Mouse (Mus musculus): ENCODE data around the gene Usp35.

Gene Usp35

DNA sequence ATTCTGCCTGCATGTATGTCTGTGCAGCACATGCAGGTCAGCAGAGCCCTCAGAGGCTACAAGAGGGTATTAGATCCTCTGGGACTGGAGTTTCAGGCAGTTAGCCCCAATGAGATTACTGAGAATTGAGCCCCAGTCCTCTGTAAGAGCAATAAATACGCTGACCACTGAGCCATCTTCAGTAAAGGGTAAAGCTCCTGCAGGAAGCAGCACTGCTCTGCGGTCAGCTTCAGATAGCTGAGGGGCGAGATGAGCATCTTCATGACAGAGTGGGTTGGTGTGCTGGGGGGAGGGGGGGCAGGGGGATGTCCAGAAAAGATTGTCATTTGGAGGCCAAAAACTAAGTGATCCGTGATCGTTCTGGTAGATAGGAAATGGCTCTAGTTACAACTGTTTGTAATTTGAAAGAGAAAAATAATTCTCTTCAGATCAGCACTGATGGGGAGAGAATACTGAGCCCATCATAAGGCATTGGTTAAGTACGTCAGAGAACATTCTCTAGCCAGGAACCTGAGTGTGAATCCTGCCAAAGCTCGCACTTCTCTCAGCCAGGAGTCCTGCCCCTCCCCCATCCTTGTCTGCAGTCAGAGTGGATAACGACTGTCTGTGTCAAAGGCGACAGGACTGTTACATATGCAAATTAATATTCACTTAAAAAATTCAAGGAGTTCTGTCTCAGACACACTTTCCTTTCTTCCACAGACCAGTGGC lies 14.4 kb upstream of the Usp35 start:
- DNase-seq, result peak; percentile 1

DNA sequence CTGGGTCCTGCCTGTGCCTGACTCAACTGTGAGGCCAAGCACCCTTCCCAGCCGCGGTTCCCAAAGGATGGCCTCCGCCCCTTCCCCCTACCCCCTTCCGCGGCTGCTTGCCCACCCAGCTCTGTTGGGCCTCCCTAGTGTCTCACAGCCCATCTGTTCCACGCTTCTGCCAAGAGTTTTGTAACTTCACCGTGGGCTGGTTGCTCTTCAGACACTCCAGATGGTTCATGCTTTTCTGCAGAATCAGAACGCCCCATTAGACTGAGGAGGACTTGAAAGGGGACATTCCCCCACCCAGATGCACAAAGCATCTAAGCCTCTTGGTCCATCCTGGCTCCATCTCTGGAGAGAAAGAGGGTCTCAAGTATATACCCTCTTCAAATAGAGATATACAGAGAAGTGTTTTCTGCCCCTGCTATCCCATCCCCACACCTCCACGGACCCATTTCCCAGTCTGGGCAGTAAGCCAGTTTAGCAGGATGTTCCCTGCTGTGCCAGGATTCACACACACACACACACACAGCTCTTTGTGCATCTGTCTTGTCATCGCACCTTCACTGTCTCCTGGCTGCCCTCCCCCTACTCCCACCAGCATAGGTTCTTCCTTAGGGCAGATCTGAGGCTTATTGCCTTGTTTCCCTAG lies 13.5 kb upstream of the Usp35 start:
- DNase-seq, result peak; percentile 88

DNA sequence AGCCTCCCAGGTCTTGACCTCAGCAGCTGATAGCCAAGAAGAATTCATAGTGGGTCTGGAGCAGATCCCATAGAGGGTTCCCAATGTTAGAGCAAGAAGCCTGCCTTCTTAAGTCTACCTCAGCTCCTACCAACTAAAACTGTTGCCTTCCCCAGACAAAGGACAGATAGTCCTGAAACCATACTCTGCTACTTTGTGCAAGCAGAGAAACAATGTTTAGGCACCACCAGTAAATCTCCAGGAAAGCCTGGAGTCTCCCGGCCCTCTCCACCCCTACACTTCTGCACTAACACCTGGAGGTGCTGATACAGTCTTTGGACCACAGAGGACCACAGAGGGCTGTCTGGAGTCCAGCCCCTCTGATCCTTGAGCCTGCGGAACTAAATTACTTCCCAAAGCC lies 12.8 kb upstream of the Usp35 start:
- DNase-seq, result no peak

DNA sequence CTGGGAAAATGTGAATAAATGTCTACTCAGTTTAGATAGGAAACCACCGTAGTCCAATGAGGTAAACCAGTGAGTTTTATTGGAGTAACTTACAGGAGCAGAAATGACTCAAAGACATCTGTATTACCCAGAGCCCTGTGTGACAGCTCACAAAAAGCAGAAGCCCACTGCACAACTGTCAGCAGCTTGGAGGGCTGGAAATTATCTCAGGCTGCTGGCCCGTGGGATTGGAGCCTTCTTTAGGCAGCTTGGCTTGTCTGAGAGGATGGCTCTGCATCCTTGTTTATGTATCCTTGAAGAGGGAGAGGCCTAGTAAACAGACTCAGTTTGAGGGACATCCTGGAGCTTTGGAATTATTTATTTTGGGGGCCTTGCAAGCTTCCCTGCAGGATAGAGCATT lies 11.1 kb upstream of the Usp35 start:
- no peak for DNase-seq

DNA sequence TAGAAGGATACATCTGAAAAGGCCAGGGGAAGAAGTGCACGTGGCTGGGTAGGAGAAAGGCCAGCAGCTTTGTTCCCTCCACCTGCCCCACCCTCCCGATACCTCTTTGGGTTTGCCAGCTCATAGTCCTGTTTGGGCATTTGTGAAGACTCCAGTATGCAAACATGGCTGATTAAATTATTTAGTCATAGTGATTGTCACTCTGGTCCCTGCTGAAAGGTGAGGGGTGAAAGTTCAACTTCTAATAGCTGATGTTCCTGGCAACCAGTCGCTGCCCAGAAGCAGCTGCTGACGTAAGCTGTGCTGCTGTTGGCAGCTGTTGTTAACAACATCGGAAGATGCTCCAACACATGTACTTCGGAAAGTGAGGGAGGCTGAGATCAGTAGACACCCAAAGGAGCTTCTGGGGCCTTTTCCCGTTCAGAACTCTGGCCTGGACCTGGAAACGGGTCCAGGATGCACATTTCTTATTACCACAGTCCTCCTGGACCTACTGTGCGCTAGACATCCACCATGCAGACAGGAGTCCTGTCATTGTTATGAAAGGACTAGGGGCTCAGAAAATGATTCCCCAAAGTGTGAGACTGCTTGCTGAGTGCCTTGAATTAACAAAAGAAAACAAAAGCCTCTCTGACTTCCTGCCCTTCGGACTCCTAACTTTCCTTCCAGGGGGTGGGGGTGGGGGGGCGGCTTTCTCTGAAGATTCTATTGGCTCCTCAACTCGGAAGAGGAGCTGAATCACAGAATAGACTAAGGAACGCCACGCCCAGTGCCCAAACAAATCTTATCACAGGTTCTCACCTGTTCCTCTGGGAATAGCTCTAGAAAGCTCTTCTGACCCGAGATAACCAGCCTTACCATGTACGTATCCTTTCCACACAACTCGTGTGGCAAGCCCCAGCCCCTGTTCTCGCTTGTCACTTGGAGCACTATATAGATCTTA lies 9.4 kb upstream of the Usp35 start:
- no peak for DNase-seq

DNA sequence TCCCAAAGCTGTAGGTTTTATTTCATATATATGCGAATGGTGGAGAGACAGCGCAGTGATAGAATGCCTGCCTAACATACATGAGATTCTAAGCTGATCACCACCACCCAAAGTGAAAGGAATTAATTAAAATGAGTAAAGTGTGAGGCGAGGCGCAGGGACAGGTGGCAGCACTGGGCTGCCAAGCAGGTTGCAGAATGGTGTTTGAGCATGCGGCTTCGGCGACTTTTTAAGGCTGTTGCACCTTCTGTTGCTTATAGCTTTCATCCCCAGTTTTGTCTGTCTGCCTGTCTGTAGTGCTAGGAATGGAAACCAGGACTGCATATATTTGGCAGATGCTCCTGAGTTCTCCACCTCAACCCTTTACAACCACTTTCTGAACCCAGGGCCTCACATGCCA lies 7.8 kb upstream of the Usp35 start:
- DNase-seq, result peak; percentile 56

DNA sequence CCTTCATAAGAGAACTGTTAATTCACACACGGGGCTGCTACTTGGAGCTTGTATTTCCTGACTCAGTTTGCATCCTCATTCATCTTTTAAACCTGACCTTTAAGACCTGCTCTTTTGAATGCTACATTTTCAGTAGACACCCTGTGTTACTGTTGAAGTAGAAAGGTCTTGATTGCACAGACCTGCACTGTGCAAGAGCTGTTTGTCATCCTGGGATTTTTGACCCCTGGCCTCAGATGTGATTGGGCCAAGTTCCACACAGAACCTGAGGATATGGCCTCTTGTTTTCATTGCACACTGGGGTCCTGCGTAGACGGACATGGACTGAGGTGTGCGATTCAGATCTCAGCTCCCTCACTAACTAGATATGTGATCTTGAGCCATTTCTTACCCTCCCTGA lies 6.8 kb upstream of the Usp35 start:
- no peak for DNase-seq

DNA sequence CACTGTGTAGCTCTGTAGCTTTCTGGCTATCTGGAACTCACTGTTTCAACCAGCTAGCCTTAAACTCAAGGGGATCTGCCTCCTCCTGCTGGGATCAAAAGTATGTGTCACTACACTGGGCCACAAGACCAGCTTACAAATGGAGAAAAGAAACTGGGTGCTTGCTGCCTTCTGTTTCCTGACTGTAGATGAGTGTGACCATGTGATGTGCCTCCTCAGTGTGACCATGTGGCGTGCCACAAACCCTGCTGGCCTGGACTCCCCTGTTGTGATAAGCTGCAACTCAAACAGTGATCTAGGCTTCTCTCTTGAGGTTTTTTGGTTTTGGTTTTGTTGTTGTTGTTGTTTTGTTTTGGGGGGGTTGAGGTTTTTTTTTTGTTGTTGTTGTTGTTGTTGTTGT lies 4.9 kb upstream of the Usp35 start:
- DNase-seq, result peak; percentile 74

DNA sequence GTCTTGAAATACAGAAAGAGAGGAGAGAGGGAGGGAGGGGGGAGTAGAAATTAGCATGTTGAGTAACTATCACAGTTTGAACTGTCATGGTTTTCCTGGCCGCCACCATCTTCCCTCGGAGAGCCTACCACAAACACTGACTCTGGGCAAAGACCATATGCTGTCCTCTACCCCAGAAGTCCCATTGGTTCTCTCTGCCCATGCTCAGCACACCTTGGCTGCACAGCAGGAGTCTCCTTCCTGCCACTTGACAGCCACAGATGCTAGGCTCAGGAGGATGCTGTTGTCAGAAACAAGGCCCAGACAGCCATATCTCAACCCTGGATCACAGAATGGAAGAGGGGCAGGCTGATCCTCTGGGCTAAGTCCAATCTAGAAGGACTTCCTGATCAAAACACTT lies 2.6 kb upstream of the Usp35 start:
- DNase-seq, result no peak

DNA sequence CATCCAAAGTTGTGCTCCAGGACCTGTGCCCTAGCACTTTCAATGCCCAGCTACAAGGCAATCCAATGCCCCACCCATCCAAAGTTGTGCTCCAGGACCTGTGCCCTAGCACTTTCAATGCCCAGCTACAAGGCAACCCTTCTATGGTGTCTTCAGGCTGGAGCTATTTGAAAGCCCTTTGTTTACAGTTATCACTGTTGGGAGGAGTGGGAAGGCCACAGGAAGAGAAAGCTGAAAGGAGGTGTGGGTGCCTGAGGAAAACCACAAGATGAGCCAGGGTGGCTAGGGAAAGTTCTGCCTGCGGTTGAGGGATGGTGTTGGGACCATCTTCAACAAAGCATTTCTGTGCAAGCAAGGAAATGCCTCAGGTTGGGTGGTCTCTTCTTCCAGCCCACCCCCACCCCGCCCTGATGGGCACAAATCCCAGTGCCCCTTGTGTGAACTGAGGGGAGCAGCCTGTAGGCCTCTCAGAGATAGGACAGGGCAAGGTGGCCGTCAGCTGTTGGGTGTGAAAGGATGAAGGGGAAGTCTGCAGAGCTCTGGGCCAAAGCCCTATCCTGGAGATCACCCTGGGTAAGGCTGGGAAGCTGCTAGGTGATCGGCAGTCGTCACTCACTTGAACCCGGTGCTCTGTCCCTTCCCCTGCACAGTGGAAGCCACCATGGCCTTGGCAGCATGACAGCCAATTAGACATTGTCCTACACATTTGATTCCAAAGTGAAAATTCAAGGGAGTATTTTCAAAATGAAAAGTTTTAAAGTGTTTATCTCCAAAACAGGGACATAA lies 1.5 kb upstream of the Usp35 start:
- no peak for DNase-seq

DNA sequence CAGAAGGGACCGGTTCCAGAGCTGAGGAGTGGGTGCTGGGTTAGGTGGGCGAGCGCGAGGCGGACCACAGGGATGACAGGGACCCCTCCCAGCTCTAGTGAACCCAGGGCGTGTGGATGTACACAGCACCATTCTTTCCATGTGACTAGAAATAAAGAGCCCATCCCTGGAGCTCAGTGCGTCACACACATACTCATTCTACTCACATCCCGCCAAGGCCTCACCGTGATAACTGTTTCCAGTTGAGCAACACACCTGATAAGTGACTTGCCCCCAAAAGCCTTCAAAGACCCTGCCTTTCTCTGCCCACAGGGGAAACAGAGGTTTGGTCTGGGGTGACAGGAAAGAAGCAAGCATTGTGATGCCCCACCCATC lies 834 bp upstream of the Usp35 start:
- no peak for DNase-seq

DNA sequence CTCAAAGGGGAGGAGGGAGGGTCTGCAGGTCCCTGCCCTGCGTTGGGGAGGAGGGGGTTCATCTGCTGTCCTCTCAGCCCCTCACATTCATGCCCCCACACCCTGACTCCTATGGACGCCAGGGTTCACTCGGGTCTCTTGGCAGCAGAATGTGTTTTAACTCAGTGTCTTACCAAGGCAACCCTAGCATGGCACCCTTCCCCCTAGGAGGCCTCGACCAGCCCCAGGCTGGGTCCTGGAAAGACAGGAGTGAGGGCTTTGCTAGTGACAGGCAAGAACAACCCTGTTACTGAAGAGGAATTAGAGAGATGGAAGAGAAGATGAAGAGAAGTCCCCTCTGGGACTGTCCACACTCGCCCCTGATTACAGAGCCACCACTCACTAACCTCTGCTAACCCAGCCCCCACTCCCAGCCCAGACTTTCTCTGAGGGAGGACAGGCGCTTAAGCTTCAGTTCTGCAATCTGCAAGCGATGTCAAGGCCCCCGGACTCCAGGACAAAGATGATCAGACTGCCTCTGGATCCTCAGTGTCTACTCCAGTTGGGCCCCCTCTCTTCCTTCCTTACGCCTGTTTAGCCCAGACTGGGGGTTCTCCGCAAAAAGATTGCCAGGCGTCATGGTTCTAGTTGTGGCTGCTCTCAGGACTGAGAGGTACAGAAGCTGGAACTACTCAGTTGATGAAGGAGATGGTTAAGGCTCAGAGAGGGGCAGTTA lies 732 bp downstream of the Usp35 start:
- DNase-seq, result no peak

DNA sequence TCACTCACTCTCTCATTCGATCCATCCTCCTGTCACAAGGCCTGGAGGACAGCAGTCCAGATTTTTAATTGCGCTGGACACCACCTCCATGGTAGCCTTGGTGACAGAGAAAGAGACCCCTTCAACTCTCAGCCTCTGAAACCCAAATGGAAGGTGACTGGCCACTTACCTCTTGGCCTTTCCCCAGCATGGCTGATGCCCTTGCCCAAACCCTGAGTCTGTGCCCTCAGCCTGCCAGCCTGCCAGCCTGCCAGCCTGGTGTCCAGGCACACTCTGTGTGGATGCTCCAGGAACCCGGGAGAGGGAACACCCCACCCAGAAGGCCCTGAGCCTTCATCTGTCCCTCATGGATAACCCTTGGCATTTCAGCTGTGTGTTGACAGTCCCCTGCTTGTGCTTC lies 2.1 kb downstream of the Usp35 start:
- DNase-seq, result no peak

DNA sequence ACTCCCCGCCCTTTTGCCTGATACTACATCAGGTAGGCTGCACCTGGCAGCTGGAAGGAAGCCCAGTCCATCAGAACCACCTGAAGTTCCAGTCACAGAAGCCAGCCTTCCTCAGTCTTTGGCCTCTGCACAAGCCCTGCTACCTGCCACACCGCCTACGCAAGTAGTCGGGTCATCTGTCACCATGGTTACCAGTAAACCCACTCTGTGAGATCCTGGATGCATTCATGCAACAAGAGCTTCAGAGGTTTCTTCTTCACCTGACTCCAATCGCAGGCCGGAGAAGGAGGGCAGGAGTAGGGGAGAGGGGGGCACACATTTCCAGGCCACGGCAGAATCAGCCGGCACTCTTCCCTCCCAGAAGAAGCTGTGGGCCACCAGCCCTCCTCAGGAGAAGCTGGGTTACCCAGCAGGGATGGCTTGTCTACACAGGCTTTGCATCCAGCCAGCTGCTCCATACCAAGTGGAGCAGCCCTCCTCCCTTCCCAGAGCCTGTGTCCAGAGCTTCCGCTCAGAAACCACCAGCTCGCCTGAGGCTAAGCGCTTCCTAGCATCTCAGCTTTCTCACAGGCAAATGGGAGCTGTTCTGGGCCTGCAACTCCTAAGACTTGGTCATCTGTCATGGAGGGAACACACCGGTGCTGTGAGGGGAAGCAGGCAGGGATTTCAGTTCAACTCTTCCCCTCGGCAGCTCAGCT lies 2.8 kb downstream of the Usp35 start:
- no peak for DNase-seq

DNA sequence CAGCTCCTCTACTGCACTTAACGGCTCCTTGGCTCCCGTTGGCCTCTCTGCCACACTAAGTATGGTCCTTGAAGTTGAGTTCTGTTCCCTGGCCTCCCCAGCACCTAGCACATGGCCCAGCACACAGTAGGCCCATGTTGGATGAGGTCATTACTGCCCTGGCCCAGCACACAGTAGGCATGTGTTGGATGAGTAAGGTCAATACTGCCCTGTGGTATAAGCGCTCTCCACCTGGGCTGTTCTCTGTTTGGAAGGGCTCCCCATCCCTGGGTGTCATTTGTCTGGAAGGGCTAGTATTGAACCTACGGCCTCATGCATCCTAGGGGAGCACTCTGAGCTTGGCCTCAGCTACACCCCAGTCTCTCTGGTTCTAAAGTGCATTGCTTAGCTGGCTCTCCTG lies 4.4 kb downstream of the Usp35 start:
- DNase-seq, result no peak

DNA sequence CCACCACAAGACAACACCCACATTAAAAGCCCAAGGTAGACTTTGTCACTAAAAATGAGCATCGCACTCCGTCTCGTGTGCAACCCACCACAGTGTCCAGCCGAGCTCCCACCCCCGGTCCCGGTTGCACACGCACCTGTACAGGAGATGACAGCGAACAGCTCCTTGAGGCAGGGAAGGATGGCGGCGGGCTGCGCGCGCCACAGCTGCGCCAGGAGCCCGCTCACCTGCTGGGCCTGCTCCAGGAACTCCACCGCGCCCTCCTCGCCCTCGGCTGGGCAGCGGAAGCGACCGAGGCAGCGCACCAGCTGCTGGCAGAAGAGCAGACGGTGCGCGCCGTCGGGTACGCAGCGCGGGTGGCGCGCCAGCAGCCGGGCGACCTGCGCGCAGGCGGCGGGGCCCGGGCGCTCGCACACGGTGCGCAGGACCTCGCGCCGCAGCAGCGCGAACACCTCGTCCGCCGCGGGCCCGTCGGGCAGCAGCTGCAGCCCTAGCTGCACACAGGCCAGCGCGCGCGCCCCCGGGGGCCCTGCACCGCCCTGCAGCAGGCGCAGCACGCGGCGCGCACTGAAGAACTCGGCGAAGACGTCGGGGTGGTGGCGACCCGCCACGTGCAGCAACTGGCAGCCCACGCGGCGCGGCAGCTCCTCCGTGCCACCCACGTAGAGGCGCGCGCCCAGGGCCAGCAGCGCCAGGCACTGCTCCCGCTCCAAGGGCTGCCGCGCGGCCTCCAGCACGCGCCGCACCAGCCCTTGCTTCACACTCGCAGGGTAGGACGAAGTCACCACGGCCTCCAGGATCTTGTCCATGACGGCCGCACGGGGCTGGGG lies 6.4 kb downstream of the Usp35 start:
- no peak for DNase-seq

DNA sequence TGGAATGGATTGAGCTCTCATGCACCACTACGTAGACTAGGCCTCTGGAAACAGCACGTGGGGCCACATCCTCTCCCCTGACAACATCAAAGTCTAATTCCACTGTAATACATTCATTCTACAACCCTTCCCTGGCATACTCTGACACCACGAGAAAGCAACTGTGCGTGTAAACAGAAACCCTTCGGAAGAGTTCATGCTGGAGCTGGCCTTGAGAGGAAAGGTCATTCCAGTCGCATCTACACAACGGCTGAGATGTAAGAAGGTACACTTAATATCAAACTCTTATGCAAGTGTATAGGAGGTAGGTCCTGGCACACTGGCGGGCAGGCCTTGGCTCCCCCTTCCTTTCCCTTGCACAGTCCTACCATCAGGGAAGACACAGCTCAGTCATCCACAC lies 7.5 kb downstream of the Usp35 start:
- no peak for DNase-seq

DNA sequence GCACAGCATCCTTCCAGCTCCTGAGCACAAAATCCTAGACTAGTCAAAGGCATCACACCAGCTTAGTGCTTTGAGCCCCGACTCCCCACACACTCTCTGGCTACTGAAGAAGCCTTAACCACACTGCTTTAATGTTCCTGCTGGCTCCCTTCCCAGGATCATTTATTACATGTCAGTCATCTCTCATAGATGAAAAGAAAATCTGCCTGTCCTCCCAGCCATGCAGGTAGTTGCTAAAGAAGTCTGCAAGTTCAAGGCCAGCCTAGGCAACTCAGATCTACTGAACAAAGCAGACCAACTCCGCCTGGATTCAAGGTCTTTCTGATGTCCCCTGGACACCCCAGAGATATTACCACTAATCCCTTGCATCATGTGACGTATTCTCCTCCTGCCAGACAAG lies 14.1 kb downstream of the Usp35 start:
- no peak for DNase-seq

DNA sequence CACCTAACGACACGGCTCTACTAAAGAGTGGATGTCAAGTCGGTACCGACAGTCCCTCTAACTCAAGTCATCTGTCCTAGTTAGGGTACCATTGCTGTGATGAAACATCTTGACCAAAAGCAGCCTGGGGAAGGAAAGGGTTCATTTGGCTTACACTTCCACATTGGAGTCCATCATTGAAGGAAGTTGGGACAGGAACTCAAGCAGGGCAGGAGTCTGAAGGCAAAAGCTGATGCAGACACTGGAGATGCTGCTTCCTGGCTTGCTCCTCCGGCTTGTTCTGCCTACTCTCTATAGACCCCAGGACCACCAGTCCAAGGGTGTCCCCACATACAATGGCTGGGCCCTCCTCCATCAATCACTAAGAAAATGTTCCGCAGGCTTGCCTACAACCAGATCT lies 16.2 kb downstream of the Usp35 start:
- DNase-seq, result no peak

DNA sequence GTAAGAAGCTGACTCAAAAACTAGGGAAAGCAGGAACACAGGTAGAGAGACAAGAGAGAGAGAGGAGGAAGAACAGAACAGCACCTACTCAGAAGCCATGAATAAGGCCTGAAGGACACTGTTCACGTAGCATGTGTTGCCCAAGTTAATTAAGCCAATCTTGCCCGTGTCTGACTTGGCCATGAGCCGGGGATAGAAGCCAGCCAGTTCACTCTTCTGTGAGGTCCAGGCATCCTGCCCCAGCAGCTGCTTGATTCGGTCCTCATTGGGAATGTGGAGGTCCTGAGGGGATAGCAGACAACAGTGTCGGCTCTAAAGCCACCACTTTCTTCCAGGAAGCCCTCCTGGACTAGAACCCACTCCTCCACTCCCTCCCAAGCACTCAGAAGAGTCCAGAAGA lies 17.2 kb downstream of the Usp35 start:
- DNase-seq, result no peak
